Mouse (Mus musculus): ENCODE results near the gene Chd2. TPM values are rescaled to one million over a fixed set of nuclear protein-coding genes. Genes with fewer than 3 reads are reported as not detected.

The Chd2 gene
- total RNA-seq, 2 experiments from 2014 or later = 40.7 to 48.4 TPM

DNA sequence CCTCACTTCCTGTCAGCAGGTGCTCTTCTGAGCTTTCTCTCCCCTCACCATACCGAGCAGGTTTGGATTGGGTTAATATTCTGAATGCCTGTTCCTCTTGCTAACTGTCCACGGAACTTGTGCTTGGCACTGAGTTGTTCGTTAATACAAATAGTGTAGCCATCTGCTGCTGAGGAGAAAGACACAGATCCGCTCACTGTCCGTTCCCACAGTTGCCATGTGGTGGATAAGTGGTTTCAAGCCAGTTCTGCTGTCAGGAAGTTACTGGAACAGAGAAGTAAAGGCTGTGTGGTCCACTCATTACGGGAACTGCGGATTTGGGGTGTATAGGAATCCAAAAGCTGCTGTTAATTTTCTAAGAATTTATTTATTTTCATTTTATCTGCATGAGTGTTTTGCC, 158.8 kb downstream of the Chd2 start:
- DNase-seq = no peak
- TF ChIP-seq CTCF (IDR thresholded peaks at IDR 0.05) = no peak
- Histone ChIP-seq H3K4me3 (no peak overlapping the region), H3K27ac (peak overlapping the region; percentile 46; the same call in 1 of the 2 replicates)
- intact Hi-C loops (cut with DNase I) = no loop called here

DNA sequence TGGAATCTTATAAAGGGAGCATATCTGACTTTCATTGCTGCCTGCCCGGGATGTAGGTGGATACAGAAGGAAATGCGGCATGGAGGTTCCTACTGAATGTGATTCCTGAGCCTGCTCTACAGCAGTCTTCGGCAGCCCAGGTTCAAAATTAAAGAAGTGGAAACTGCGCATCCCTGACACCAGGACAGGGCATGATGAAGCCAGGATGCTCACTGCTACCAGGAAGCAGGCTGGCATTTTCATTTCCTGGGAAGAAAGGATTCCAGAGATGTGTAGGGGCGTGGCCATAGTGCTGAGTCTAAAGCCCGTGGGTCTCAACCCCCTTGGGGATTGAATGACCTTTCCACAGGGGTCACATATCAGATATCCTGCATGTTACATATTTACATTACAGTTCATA, 163.6 kb downstream of the Chd2 start:
- Histone ChIP-seq H3K27ac (peak overlapping the region; percentile 96), H3K4me3 (peak overlapping the region; percentile 95)
- intact Hi-C loops (cut with DNase I) = loop anchor here (5.0 to 10.0 kb wide), 2 partner anchors 343 to 976 kb away; no protein-coding TSS in a partner anchor
- DNase-seq = no peak
- TF ChIP-seq CTCF (IDR thresholded peaks at IDR 0.05) = no peak

DNA sequence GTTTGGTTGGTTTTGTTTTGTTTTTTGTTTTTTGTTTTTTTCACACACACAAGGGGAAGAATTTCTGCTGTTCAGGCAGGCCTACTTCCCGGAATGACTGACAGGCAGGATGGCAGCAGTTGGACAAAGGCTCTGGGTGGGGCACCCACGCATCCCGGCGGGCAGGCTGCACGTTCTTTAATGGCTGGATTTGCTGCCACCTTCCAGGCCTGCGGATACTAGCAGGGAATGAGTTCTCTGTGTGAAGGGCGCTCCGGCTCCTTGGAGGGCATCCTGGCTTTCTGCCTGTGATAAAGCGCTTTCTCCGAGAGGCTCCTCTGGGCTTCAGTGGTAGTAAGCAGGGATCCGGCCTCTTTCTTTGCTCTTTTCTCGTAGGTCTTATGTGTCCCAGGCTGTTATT, 164.3 kb downstream of the Chd2 start:
- Histone ChIP-seq H3K27ac (peak overlapping the region; percentile 96), H3K4me3 (peak overlapping the region; percentile 95)
- intact Hi-C loops (cut with DNase I) = loop anchor here (2.0 to 10.0 kb wide), 3 partner anchors 45 to 975 kb away; no protein-coding TSS in a partner anchor
- TF ChIP-seq CTCF (IDR thresholded peaks at IDR 0.05) = no peak
- peak; percentile 40 for DNase-seq

Other genes with a start within 250 kb of the Chd2 start
- 10 to 100 TPM; 46.1 to 52.4 TPM for gene Rgma, start 166.3 kb downstream of the Chd2 start, total RNA-seq (2021)
- gene Fam174b, start 198.5 kb upstream of the Chd2 start, total RNA-seq (2021) = 1 to 10 TPM; 1.2 to 2.8 TPM

All from gastrocnemius, adult 2 months (tissue).